Mouse (Mus musculus) bone marrow macrophage, adult 2 months (primary cell): Measurements from ENCODE around the gene Il27ra.

Experiments
- CTCF ChIP-seq: IDR thresholded peaks from 2 replicates; pipeline ENCODE4 v1.5.1; 2012; ENCODE audit warnings: low read depth, mild to moderate bottlenecking, low read length, moderate library complexity
- POLR2A ChIP-seq: IDR thresholded peaks from 2 replicates; pipeline ENCODE4 v1.6.1; 2012; ENCODE audit warnings: mild to moderate bottlenecking, low read depth, low read length, borderline replicate concordance

GRCm38 (mm10) chr8:84084341-84085115, 42.1 kb upstream of the Il27ra start:
- TF ChIP-seq POLR2A = no peak
- TF ChIP-seq CTCF = no peak
